Mouse (Mus musculus) adrenal gland, adult 8-10 months (tissue): ENCODE measurements at regions not wholly inside any gene's neighbourhood (a gene's known extent, or its start where the extent isn't known, plus 50 kb on each side); places are given as distances from the start of the nearest gene placed in this dataset.
"Not testable (repeated sequence)": the region's sequence is repeated elsewhere in the genome, so short reads cannot be mapped to it uniquely, and the experiment has no call there.

Source experiments
- DNase-seq: peaks from one replicate; pipeline ENCODE4 v3.0.0; 2022

GRCm38 (mm10) chr10:96253671-96254070 is 117.3 kb downstream of the Gm5426 start:
- DNase-seq: no peak

GRCm38 (mm10) chr10:96254250-96254862 is 118.0 kb downstream of the Gm5426 start:
- no peak for DNase-seq

- no peak for DNase-seq
These were observed 121.5 kb downstream of the Gm5426 start for GRCm38 (mm10) chr10:96257935-96258334.

GRCm38 (mm10) chr10:96259242-96259641 is 122.8 kb downstream of the Gm5426 start:
- no peak for DNase-seq

- no peak for DNase-seq
These were observed 123.2 kb downstream of the Gm5426 start for GRCm38 (mm10) chr10:96259648-96260047.

- no peak for DNase-seq
These were observed 127.1 kb downstream of the Gm5426 start for GRCm38 (mm10) chr10:96263544-96263943.

- DNase-seq: no peak
These were observed 128.0 kb downstream of the Gm5426 start for GRCm38 (mm10) chr10:96264433-96264832.

GRCm38 (mm10) chr10:96264866-96265265 is 128.5 kb downstream of the Gm5426 start:
- DNase-seq: no peak

- DNase-seq: no peak
These were observed 129.8 kb downstream of the Gm5426 start for GRCm38 (mm10) chr10:96266100-96266735.

GRCm38 (mm10) chr10:96267603-96268002 is 131.2 kb downstream of the Gm5426 start:
- no peak for DNase-seq

DNA sequence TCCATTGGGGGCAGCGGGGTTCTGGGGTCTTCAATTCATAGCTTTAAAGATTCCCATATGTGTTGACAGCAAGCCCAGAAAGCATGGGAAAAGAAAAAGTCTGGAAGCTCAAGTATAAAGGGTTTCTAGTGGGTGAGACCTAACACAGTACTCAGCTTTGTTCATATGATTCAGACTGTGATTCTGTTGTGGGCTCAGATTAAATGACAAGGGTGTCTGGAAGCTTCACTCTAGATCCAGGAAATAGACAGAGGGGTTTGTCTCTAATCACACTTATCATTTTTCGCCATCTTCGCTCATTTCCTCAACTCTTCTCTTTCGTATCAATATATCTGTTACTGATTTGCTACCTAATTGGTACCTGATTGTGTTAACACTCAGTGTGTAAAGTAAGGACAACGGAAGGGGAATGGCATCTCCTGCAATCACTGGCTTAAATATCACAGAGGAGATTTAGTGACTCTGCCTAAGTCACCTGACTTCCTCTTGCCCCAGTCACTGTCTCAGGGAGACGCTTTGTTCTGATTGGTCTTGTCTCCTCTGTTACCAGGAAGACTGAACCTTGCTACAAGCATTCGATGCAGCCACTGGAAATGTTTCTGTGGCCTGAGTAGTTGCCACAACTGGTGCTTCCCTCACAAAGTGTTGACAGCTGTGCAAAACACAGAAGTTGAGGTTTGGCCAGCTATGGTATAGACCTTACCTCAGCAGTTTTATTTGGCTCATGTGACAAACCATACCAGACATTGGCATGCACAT is 137.4 kb downstream of the Gm5426 start:
- no peak for DNase-seq

DNA sequence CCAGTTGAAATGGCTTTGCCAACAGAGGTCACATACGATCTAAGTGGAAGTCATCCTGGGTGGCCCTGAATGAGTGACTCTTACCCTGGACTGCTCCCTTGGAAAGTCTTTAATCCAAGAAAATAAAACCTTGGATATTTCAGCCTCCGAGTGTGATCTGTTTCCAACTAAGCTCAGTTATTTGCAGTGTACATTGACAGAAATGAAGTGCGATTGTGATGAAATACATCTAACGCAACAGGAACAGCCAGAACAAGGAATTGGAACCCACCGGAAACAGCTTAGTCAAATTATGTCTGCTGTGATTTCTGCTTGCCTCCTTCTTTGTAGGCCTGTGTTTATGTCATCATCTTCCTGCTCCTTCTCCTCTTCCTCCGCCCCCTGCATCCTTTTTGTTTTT is 143.7 kb downstream of the Gm5426 start:
- DNase-seq: no peak

- DNase-seq: no peak
These were observed 149.1 kb downstream of the Gm5426 start for GRCm38 (mm10) chr10:96285407-96286093.

DNA sequence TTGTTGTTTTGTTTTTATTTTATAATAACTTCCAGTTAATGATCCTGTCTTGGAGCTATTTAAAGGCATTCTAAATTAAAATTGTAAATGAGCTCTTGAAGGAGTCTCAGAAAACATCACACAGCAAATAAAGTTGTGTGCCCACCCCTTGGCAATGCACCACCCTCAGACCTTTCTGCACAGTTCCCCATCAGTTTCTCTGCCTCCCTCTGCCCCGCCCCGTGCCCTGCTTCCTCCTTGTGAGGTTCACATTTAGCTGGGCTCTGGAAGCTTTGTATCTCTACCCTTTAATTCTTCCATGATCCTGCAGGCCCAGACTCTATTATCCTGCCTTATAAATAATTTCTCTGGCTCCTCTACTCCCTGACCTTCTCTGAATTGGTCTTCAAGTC is 149.7 kb downstream of the Gm5426 start:
- no peak for DNase-seq

GRCm38 (mm10) chr10:96289005-96289404 is 152.6 kb downstream of the Gm5426 start:
- DNase-seq: not testable (repeated sequence)

- DNase-seq: no peak
These were observed 157.2 kb downstream of the Gm5426 start for GRCm38 (mm10) chr10:96293622-96294021.

- peak; percentile 38 for DNase-seq
These were observed 158.3 kb downstream of the Gm5426 start for GRCm38 (mm10) chr10:96294666-96295065.

- no peak for DNase-seq
These were observed 161.3 kb downstream of the Gm5426 start for GRCm38 (mm10) chr10:96297658-96298057.

- peak; percentile 14 for DNase-seq
These were observed 162.2 kb downstream of the Gm5426 start for GRCm38 (mm10) chr10:96298566-96298965.

DNA sequence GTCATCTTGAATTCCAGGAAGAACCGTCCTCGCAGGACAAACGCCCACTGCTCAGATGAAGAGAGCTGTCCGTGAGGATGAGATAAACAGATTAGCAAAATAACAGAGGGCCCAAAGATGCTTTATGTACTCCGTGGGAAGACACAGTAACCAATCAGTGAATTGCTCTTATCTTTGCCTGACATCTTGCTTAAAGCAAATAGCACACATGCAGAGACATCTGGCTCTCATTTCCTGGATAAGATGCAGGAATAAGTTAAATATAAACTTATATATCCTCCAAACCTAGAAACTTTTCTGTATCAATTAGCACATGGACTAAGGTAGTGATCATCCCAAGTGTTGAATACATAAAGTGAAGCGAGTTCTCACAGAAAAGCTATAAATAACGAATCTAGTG is 169.3 kb downstream of the Gm5426 start:
- no peak for DNase-seq

GRCm38 (mm10) chr10:96308713-96309445 is 172.5 kb downstream of the Gm5426 start:
- no peak for DNase-seq

GRCm38 (mm10) chr10:96309766-96310165 is 173.4 kb downstream of the Gm5426 start:
- no peak for DNase-seq
